Mouse (Mus musculus): Measurements from ENCODE around the gene Dph5.
"Not testable (repeated sequence)": the region's sequence is repeated elsewhere in the genome, so short reads cannot be mapped to it uniquely, and the experiment has no call there.

The Dph5 gene

GRCm38 (mm10) chr3:115893166-115893565 lies 5.5 kb downstream of the Dph5 start:
- DNase-seq (ENCODE audit: low spot score) = no peak

- no peak for DNase-seq (ENCODE audit: low spot score)
Observed at GRCm38 (mm10) chr3:115898354-115898948, 10.8 kb downstream of the Dph5 start.

- no peak for DNase-seq (ENCODE audit: low spot score)
Observed at GRCm38 (mm10) chr3:115902301-115902956, 14.8 kb downstream of the Dph5 start.

- DNase-seq (ENCODE audit: low spot score) = no peak
Observed at GRCm38 (mm10) chr3:115905067-115905466, 17.4 kb downstream of the Dph5 start.

- DNase-seq (ENCODE audit: low spot score) = no peak
Observed at GRCm38 (mm10) chr3:115905567-115905966, 17.9 kb downstream of the Dph5 start.

GRCm38 (mm10) chr3:115907406-115907805 lies 19.8 kb downstream of the Dph5 start:
- not testable (repeated sequence) for DNase-seq (ENCODE audit: low spot score)

- no peak for DNase-seq (ENCODE audit: low spot score)
Observed at GRCm38 (mm10) chr3:115924401-115925190, 37.0 kb downstream of the Dph5 start.

GRCm38 (mm10) chr3:115926531-115926930 lies 38.9 kb downstream of the Dph5 start:
- no peak for DNase-seq (ENCODE audit: low spot score)

- DNase-seq (ENCODE audit: low spot score) = no peak
Observed at GRCm38 (mm10) chr3:115931701-115932100, 44.1 kb downstream of the Dph5 start.

- DNase-seq (ENCODE audit: low spot score) = no peak
Observed at GRCm38 (mm10) chr3:115933293-115934186, 45.9 kb downstream of the Dph5 start.

GRCm38 (mm10) chr3:115936734-115937599 lies 49.3 kb downstream of the Dph5 start:
- DNase-seq (ENCODE audit: low spot score) = no peak

GRCm38 (mm10) chr3:115937807-115938206 lies 50.2 kb downstream of the Dph5 start:
- no peak for DNase-seq (ENCODE audit: low spot score)

GRCm38 (mm10) chr3:115940510-115940909 lies 52.9 kb downstream of the Dph5 start:
- DNase-seq (ENCODE audit: low spot score) = no peak

GRCm38 (mm10) chr3:115941464-115941863 lies 53.8 kb downstream of the Dph5 start:
- no peak for DNase-seq (ENCODE audit: low spot score)

GRCm38 (mm10) chr3:115944376-115944775 lies 56.7 kb downstream of the Dph5 start:
- no peak for DNase-seq (ENCODE audit: low spot score)

GRCm38 (mm10) chr3:115946272-115946671 lies 58.6 kb downstream of the Dph5 start:
- DNase-seq (ENCODE audit: low spot score) = no peak

GRCm38 (mm10) chr3:115949220-115949920 lies 61.7 kb downstream of the Dph5 start:
- no peak for DNase-seq (ENCODE audit: low spot score)

- DNase-seq (ENCODE audit: low spot score) = no peak
Observed at GRCm38 (mm10) chr3:115949921-115950877, 62.6 kb downstream of the Dph5 start.

- no peak for DNase-seq (ENCODE audit: low spot score)
Observed at GRCm38 (mm10) chr3:115951221-115951620, 63.6 kb downstream of the Dph5 start.

Data from ovary, postnatal 10 days (tissue).